Mouse (Mus musculus) hindbrain, embryonic 13.5 days (tissue): ENCODE measurements around the gene Zfp462. TPM values are rescaled to one million over a fixed set of nuclear protein-coding genes. Genes with fewer than 3 reads are reported as not detected.

Experiments
- ATAC-seq: fragments of 200-750 bp; cut with Nextera tagmentation; 2 replicates; pipeline ENCODE4 v1.8.0; 2017; ENCODE audit warnings: moderate TSS enrichment; ENCODE audit not compliant: low FRiP score
- H3K27ac ChIP-seq: fragments of 300-500 bp; sonication (generic); 2 replicates; pipeline ENCODE4 v1.5.1; 2015; ENCODE audit warnings: inconsistent platforms, mild to moderate bottlenecking, moderate library complexity
- H3K27me3 ChIP-seq: fragments of 300-500 bp; sonication (generic); 2 replicates; pipeline ENCODE4 v1.6.1; 2015; ENCODE audit warnings: mild to moderate bottlenecking, inconsistent platforms
- H3K36me3 ChIP-seq: fragments of 300-500 bp; sonication (generic); 2 replicates; pipeline ENCODE4 v1.6.1; 2015; ENCODE audit warnings: mild to moderate bottlenecking, inconsistent platforms
- H3K4me1 ChIP-seq: fragments of 300-500 bp; sonication (generic); replicated peaks from 2 replicates; pipeline ENCODE4 v1.6.1; 2015; ENCODE audit warnings: inconsistent platforms
- H3K4me2 ChIP-seq: fragments of 300-500 bp; sonication (generic); 2 replicates; pipeline ENCODE4 v1.6.1; 2015; ENCODE audit warnings: inconsistent platforms, mild to moderate bottlenecking, moderate library complexity
- H3K4me3 ChIP-seq: fragments of 300-500 bp; sonication (generic); 2 replicates; pipeline ENCODE4 v1.5.1; 2015; ENCODE audit warnings: mild to moderate bottlenecking, inconsistent platforms
- H3K9ac ChIP-seq: fragments of 300-500 bp; sonication (generic); 2 replicates; pipeline ENCODE4 v1.6.1; 2015; ENCODE audit warnings: mild to moderate bottlenecking, inconsistent platforms
- H3K9me3 ChIP-seq: fragments of 300-500 bp; sonication (generic); 2 replicates; pipeline ENCODE4 v1.6.1; 2016; ENCODE audit warnings: inconsistent platforms
- WGBS: fragments of 180-500 bp; shearing (Covaris S2); methylation state at CpG from one replicate; pipeline ENCODE4 v1.1.7; 2015; 5-methylcytosine and 5-hydroxymethylcytosine counted together
- polyA plus RNA-seq: library from polyadenylated mRNA; unstranded; fragments of >200 nt; fragmentation: Nextera tagmentation; extraction: Ambion mirVana; gene quantifications from 2 replicates; pipeline ENCODE4 v1.2.1, GENCODE M21; 2015

Zfp462 gene
- polyA plus RNA-seq, 1 experiment from 2014 or later = 18.2 TPM

DNA sequence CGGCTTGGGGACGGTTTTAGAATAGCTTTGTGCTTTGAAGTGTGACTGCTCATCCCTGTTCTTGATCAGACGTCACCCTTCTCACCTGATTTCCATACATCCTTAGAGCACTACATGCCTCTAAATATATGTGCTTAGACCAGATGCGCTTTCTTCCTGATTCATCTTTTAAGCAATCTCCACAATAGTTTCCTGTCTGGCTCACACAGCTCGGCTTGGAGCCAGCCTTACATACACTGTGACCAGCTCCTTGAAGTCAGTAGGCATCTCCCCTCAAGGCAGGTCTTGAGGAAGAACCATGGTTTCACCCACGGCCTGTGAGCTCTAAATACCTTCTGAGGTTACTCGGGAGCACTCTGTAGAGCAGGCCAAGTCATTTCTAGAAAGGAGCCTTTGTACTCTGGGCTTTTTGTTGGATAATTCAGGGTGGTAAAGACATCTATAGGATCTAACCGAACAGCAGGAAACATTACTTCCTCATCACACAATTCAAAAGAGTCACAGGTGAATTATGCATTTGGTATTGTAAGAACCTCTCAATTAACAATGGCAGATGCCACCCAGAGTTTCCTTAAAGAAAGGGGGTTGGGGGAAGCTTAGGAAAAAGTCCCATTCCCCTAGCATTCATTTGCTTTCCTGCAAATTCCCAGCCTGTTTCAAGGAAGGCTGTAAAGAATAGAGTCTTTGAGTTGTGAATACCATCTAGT lies 95.6 kb downstream of the Zfp462 start:
- Histone ChIP-seq H3K4me1 (peaks cover 34% of the 10 kb centered on the region), H3K27ac (peak overlapping the region; percentile 58)
- ATAC-seq = no peak

DNA sequence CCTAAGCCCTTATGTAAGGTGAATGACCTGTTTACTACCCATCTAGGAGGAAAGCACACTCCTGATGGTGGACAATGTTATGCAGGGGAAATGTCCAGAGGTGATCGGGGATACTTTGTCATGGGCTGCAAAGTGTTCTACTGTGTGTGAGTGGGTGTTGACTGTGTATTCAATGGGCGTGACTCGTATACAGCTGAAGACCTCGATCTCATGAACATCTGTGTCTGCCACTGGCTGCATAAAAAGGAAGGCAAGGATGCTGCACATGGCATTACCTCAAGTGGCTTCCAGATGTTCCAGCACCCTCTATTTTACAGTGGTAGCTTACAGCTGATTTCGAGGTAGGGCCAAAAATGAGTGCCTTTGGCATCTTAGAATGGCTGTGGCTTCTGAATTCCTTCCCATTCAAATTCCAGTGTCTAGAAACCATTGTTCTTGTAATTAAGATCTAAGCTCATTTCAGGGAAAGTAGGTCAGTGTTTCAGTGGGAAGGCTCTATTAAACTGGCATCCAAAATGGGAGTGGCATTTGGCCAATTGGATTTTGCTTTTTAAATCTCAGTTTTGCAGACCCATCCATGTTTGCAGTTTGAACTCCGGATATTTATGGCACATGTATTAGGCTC lies 96.4 kb downstream of the Zfp462 start:
- no peak for ATAC-seq
- no peaks in the 10 kb centered on the region for H3K27me3 ChIP-seq
- no peak overlapping the region for H3K4me2 ChIP-seq
- no peak overlapping the region for H3K9ac ChIP-seq
- WGBS = 90% methylated on average over 6 of the region's 6 CpGs
- peaks cover 44% of the 10 kb centered on the region for H3K36me3 ChIP-seq
- no peak overlapping the region for H3K4me3 ChIP-seq
- peak overlapping the region; percentile 58 for H3K27ac ChIP-seq
- H3K4me1 ChIP-seq = peaks cover 34% of the 10 kb centered on the region
- H3K9me3 ChIP-seq = no peaks in the 10 kb centered on the region

More for the DNA sequence above, 95.6 kb downstream of the Zfp462 start:
- Histone ChIP-seq H3K9me3 (no peaks in the 10 kb centered on the region), H3K36me3 (peaks cover 47% of the 10 kb centered on the region), H3K27me3 (no peaks in the 10 kb centered on the region), H3K4me2 (no peak overlapping the region), H3K4me3 (no peak overlapping the region), H3K9ac (no peak overlapping the region)
- WGBS = 54% methylated on average over 8 of the region's 8 CpGs

DNA sequence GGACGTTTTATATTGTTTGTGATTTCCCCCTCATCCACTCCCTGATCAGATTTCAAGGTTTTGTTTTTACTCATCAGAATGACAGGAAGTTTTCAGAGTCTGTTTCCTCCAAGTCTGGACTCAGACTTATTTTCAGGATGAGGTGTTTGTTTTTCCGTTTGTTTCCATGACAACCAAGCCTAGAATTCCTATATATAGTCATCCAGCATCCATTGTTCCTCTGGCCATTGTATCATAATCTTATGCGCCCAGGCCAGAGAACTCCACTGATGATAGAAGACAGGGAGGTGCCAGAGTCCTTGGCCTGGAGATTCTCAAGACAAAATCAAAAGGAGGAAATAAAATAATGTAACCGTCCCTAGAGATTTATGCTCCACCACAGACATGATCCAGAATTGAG lies 97.7 kb downstream of the Zfp462 start:
- H3K27ac ChIP-seq = no peak overlapping the region
- no peak overlapping the region for H3K9ac ChIP-seq
- H3K9me3 ChIP-seq = no peaks in the 10 kb centered on the region
- H3K4me2 ChIP-seq = no peak overlapping the region
- H3K4me1 ChIP-seq = peaks cover 34% of the 10 kb centered on the region
- WGBS = 39% methylated on average over 4 of the region's 4 CpGs
- H3K27me3 ChIP-seq = no peaks in the 10 kb centered on the region
- H3K4me3 ChIP-seq = no peak overlapping the region
- H3K36me3 ChIP-seq = peaks cover 34% of the 10 kb centered on the region
- ATAC-seq = no peak

DNA sequence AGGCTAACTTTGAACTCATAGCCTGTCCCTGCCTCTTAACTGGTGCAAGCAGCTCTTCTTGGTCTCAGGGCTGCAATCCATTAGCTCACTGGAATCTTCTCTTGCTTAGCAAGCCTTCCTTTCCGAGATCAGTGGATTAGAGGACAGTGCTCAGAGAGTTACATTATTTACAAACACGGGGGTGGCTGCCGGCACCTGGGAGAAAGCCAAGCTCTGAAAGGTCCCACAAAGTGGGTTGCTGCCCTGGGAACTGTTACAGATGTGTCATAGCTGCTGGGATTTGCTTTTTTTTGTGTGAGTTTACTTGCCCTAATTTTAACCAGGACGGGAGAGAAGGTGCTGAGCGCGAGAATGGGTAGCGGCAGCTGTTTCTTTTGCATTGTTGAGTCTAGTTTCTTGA lies 102.4 kb downstream of the Zfp462 start:
- 87% methylated on average over 7 of the region's 7 CpGs for WGBS
- no peak for ATAC-seq

GRCm38 (mm10) chr4:55049938-55050610 lies 105.2 kb downstream of the Zfp462 start:
- Histone ChIP-seq H3K4me1 (peaks cover 13% of the 10 kb centered on the region), H3K36me3 (peaks cover 56% of the 10 kb centered on the region), H3K9ac (no peak overlapping the region), H3K27ac (peak overlapping the region; percentile 76), H3K27me3 (no peaks in the 10 kb centered on the region), H3K4me2 (no peak overlapping the region), H3K9me3 (no peaks in the 10 kb centered on the region), H3K4me3 (no peak overlapping the region)
- ATAC-seq = peak; percentile 48; the same call in 1 of the 2 replicates
- 67% methylated on average over 16 of the region's 16 CpGs for WGBS

More for the DNA sequence above, 102.4 kb downstream of the Zfp462 start:
- H3K36me3 ChIP-seq = peaks cover 48% of the 10 kb centered on the region
- no peak overlapping the region for H3K27ac ChIP-seq
- H3K9me3 ChIP-seq = no peaks in the 10 kb centered on the region
- H3K4me1 ChIP-seq = peaks cover 18% of the 10 kb centered on the region
- H3K4me3 ChIP-seq = no peak overlapping the region
- H3K4me2 ChIP-seq = no peak overlapping the region
- H3K9ac ChIP-seq = no peak overlapping the region
- H3K27me3 ChIP-seq = no peaks in the 10 kb centered on the region

GRCm38 (mm10) chr4:55051345-55051744 lies 106.5 kb downstream of the Zfp462 start:
- Histone ChIP-seq H3K27me3 (no peaks in the 10 kb centered on the region), H3K9me3 (no peaks in the 10 kb centered on the region), H3K4me2 (no peak overlapping the region), H3K4me3 (no peak overlapping the region), H3K27ac (no peak overlapping the region), H3K4me1 (peaks cover 13% of the 10 kb centered on the region), H3K36me3 (peaks cover 68% of the 10 kb centered on the region), H3K9ac (no peak overlapping the region)
- no peak for ATAC-seq
- WGBS = 92% methylated on average over 4 of the region's 4 CpGs

GRCm38 (mm10) chr4:55052686-55053085 lies 107.8 kb downstream of the Zfp462 start:
- Histone ChIP-seq H3K4me1 (peaks cover 16% of the 10 kb centered on the region), H3K4me3 (no peak overlapping the region), H3K36me3 (peaks cover 75% of the 10 kb centered on the region), H3K27ac (peak overlapping the region; percentile 20), H3K9ac (no peak overlapping the region), H3K27me3 (no peaks in the 10 kb centered on the region), H3K9me3 (no peaks in the 10 kb centered on the region), H3K4me2 (no peak overlapping the region)
- no peak for ATAC-seq
- WGBS = 84% methylated on average over 10 of the region's 10 CpGs

GRCm38 (mm10) chr4:55057666-55058455 lies 113.0 kb downstream of the Zfp462 start:
- Histone ChIP-seq H3K9ac (no peak overlapping the region), H3K4me3 (no peak overlapping the region), H3K9me3 (no peaks in the 10 kb centered on the region), H3K36me3 (peaks cover 75% of the 10 kb centered on the region), H3K27me3 (no peaks in the 10 kb centered on the region), H3K4me2 (no peak overlapping the region), H3K4me1 (peaks cover 11% of the 10 kb centered on the region), H3K27ac (peak overlapping the region; percentile 40; the same call in 1 of the 2 replicates)
- ATAC-seq = no peak
- 75% methylated on average over 10 of the region's 10 CpGs for WGBS

DNA sequence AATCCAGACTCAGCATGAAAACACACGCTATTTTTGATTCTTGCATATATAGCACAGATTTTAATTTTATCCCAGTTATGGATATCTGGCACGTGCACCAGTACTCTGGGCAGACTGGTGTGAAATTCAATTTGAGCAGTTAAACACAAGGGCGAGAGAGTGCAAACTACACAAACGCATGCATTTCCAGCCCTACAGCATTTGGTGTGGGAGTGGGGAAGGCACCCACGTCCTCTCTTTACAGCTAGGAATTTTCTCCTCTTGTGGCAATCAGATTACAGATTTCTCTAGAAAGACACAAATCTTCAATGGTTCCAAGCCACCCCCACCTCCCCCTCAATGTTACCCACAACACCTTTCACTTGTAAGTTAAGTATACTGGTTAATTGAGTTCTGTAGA lies 114.1 kb downstream of the Zfp462 start:
- no peaks in the 10 kb centered on the region for H3K27me3 ChIP-seq
- peaks cover 11% of the 10 kb centered on the region for H3K4me1 ChIP-seq
- H3K4me3 ChIP-seq = no peak overlapping the region
- 84% methylated on average over 5 of the region's 5 CpGs for WGBS
- H3K9me3 ChIP-seq = no peaks in the 10 kb centered on the region
- H3K36me3 ChIP-seq = peaks cover 72% of the 10 kb centered on the region
- H3K9ac ChIP-seq = no peak overlapping the region
- no peak overlapping the region for H3K27ac ChIP-seq
- no peak overlapping the region for H3K4me2 ChIP-seq
- no peak for ATAC-seq

- Histone ChIP-seq H3K4me2 (no peak overlapping the region), H3K4me3 (no peak overlapping the region), H3K9ac (no peak overlapping the region), H3K4me1 (peaks cover 11% of the 10 kb centered on the region), H3K27ac (no peak overlapping the region), H3K27me3 (no peaks in the 10 kb centered on the region), H3K36me3 (peaks cover 64% of the 10 kb centered on the region), H3K9me3 (no peaks in the 10 kb centered on the region)
- WGBS = 72% methylated on average over 17 of the region's 17 CpGs
- ATAC-seq = no peak
These were observed 121.7 kb downstream of the Zfp462 start for GRCm38 (mm10) chr4:55066341-55067170.

DNA sequence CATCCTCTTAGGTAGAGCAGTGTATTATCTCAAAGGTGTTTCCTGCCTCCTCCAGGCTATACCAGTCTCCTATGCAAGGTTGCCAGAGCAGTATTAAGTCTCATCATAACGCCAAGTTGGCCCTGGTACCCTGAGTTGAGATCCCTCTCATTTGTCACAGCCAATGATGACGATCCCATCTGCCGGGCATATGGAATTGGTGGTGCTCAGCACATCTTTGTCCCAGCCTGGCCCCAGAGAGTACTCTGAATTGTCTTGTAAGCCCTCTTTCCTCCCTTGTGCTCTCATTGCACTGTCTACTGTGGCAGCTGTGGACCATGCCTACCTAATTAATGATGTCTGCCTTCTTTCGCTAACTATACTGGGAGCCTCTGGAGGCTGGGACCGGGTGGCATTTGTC lies 126.7 kb downstream of the Zfp462 start:
- 49% methylated on average over 5 of the region's 5 CpGs for WGBS
- Histone ChIP-seq H3K4me3 (no peak overlapping the region), H3K27me3 (no peaks in the 10 kb centered on the region), H3K36me3 (peaks cover 85% of the 10 kb centered on the region), H3K9me3 (no peaks in the 10 kb centered on the region), H3K27ac (peak overlapping the region; percentile 55), H3K9ac (no peak overlapping the region), H3K4me2 (no peak overlapping the region), H3K4me1 (peaks cover 18% of the 10 kb centered on the region)
- ATAC-seq = peak; percentile 59
